11 mouse cellular contexts compared by ENCODE assay signal in the genomic region with DNA sequence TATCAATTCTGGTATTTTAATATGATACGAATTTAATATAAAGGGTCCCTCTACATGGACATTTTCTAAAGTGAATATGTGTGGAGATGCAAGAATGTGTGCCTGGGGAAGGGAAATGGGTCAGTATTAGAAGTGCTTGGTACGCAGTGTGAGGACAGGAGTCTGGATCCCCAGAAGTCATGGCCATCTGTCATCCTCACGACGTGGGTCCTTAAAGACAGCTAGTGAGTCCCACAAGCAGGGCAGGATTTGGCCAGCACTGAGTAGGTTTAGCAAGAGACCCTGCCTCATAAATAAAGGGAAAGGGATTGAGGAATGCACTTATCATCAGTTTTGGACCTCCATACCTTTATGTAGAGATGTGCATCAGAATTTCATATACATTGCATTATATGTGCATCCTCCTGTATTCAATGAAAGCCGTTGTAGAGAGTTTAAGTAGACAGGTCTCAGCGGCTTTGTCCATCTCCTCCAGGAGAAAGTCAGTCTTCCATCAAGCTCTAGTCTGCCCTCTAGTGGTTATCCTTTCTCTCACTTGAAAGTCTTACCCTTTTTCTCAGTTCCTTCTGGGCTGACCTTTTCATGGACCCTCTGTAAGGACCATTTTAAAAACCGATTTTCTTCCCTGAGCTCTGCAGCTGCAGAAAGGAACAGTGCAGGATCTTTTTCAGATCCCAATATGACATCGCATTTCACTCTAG.
DNase-seq lines count a peak whose midpoint lies in the region; TF ChIP-seq lines count a peak whose summit lies in the region.
"Had no signal": no experiment of that assay in that cellular context is flagged by ENCODE, and none has a peak within 500 bp of the region (broad histone marks: within the 10 kb centered on the region; RNA-seq: fewer than 3 reads in every experiment).

No protein-coding gene starts in this region.

- no peaks in the 10 kb centered on the region for H3K79me2 ChIP-seq in CH12.LX (replicated peaks; ENCODE audit: control insufficient read depth, extremely low read depth, insufficient read depth, poor library complexity, severe bottlenecking)

- no peaks in the 10 kb centered on the region for H3K4me1 ChIP-seq in CH12.LX (ENCODE audit: control insufficient read depth in 1 of 2, insufficient read depth in 2 of 2)
- H3K4me1 ChIP-seq: liver, embryonic 13.5 days; neural tube, embryonic 13.5 days had no signal

- peak; percentile 38 to 70 for TF ChIP-seq CTCF in CH12.LX (conservative IDR thresholded peaks at IDR 0.05 in 1 of 2, IDR thresholded peaks at IDR 0.05 in 1 of 2; ENCODE audit: low read depth in 2 of 2, low read length in 2 of 2)

- peak; percentile 48 to 70 for DNase-seq in cerebellum, postnatal 14 days
- no peak for DNase-seq in cerebellum, postnatal 4 days (ENCODE audit: low spot score in 2 of 2)
- DNase-seq in kidney, postnatal 14 days = peak; percentile 5
- DNase-seq in kidney, postnatal 10 days = no peak
- DNase-seq in CH12.LX (ENCODE audit: extremely low read depth) = peak; percentile 51
- DNase-seq in embryo, embryonic 10.5 days (ENCODE audit: low spot score) = peak; percentile 83
- no peak for DNase-seq in urinary bladder, adult 18-20 months (ENCODE audit: low spot score in 2 of 2)
- no peak for DNase-seq in heart, adult 9 months (ENCODE audit: low spot score in 2 of 2)
- DNase-seq: heart, postnatal 4 days; liver, embryonic 13.5 days had no signal

- no peak overlapping the region for H3K4me2 ChIP-seq in CH12.LX (ENCODE audit: insufficient read depth, low read depth, poor library complexity, severe bottlenecking)
- H3K4me2 ChIP-seq: liver, embryonic 13.5 days; neural tube, embryonic 13.5 days had no signal

- H3K9ac ChIP-seq in CH12.LX (ENCODE audit: insufficient read depth, low read depth) = no peak overlapping the region
- H3K9ac ChIP-seq: liver, embryonic 13.5 days; neural tube, embryonic 13.5 days had no signal

- H3K4me3 ChIP-seq in CH12.LX (replicated peaks in 1 of 3; ENCODE audit: low read depth in 2 of 3, low read length in 2 of 3, poor library complexity in 1 of 3) = no peak overlapping the region
- H3K4me3 ChIP-seq: liver, embryonic 13.5 days; neural tube, embryonic 13.5 days had no signal

- dilution Hi-C loops in CH12.LX (cut with MboI; ENCODE audit: extremely low pct_ligation_motif_present, extremely low pct_unique_long_range_greater_than_20kb, low sequenced_read_pairs) = no loop called here

- no peak for TF ChIP-seq POLR2A in CH12.LX (IDR thresholded peaks at IDR 0.05; ENCODE audit: low read depth, low read length)

- no peaks in the 10 kb centered on the region for H3K27me3 ChIP-seq in CH12.LX (replicated peaks)
- H3K27me3 ChIP-seq: liver, embryonic 13.5 days; neural tube, embryonic 13.5 days had no signal

- in situ Hi-C loops in CH12.LX (cut with MboI; ENCODE audit: low pct_ligation_motif_present, low pct_unique_long_range_greater_than_20kb, low sequenced_read_pairs) = no loop called here

- H3K9me3 ChIP-seq in CH12.LX (replicated peaks; ENCODE audit: low read length) = no peaks in the 10 kb centered on the region
- H3K9me3 ChIP-seq: liver, embryonic 13.5 days; neural tube, embryonic 13.5 days had no signal

- TF ChIP-seq RAD21 in CH12.LX (IDR thresholded peaks at IDR 0.05; ENCODE audit: low read depth, low read length) = peak; percentile 15

- TF ChIP-seq EP300 in CH12.LX (IDR thresholded peaks at IDR 0.05; ENCODE audit: low read length) = no peak

- H3K27ac ChIP-seq in CH12.LX (ENCODE audit: insufficient read depth, low read depth) = no peak overlapping the region
- H3K27ac ChIP-seq: liver, embryonic 13.5 days; neural tube, embryonic 13.5 days had no signal

- no peaks in the 10 kb centered on the region for H3K36me3 ChIP-seq in CH12.LX (replicated peaks in 1 of 2; ENCODE audit: control insufficient read depth in 1 of 2, insufficient read depth in 1 of 2, low read length in 1 of 2)
- H3K36me3 ChIP-seq: liver, embryonic 13.5 days; neural tube, embryonic 13.5 days had no signal

TF ChIP-seq in CH12.LX, 34 proteins besides CTCF, POLR2A, EP300 and RAD21:
- TF ChIP-seq MXI1 (IDR thresholded peaks at IDR 0.05; ENCODE audit: low read depth, low read length) (no peak), PAX5 (IDR thresholded peaks at IDR 0.05; ENCODE audit: low read length) (no peak), USF2 (conservative IDR thresholded peaks at IDR 0.05; ENCODE audit: low read depth, low read length) (no peak), NRF1 (IDR thresholded peaks at IDR 0.05; ENCODE audit: low read depth, low read length) (no peak), USF1 (IDR thresholded peaks at IDR 0.05; ENCODE audit: low read depth, low read length) (no peak), ZC3H11A (IDR thresholded peaks at IDR 0.05; ENCODE audit: low read depth, low read length) (no peak), MEF2A (IDR thresholded peaks at IDR 0.05; ENCODE audit: borderline replicate concordance, low read depth, low read length) (no peak), ZMIZ1 (IDR thresholded peaks at IDR 0.05; ENCODE audit: low read depth, low read length) (no peak), UBTF (IDR thresholded peaks at IDR 0.05; ENCODE audit: low read depth, low read length) (no peak), ETS1 (conservative IDR thresholded peaks at IDR 0.05; ENCODE audit: low read depth, low read length) (no peak)

Comparison
In these comparisons a context has a peak if more than half of its experiments do, and no peak if none do; other contexts are left out.
1. DNase-seq: peak in cerebellum, postnatal 14 days (2 of 2), kidney, postnatal 14 days (single experiment), CH12.LX (single experiment) and embryo, embryonic 10.5 days (single experiment); none in cerebellum, postnatal 4 days (0 of 2), kidney, postnatal 10 days (single experiment), urinary bladder, adult 18-20 months (0 of 2) and heart, adult 9 months (0 of 2).